Mouse (Mus musculus): ENCODE results near the gene Hist1h4h. TPM values are rescaled to one million over a fixed set of nuclear protein-coding genes. Genes with fewer than 3 reads are reported as not detected.
"Not testable (repeated sequence)": the region's sequence is repeated elsewhere in the genome, so short reads cannot be mapped to it uniquely, and the experiment has no call there.

The Hist1h4h gene
- total and polyA plus RNA-seq, 3 experiments = 9.9 to 5,753 TPM; not detected in 1

- Histone ChIP-seq H3K27ac (ENCODE audit: control insufficient read depth, low read depth, low read length) (peak within 1 kb of the TSS; percentile 100), H3K36me3 (ENCODE audit: control insufficient read depth in 1 of 2, insufficient read depth in 2 of 2, low read length in 2 of 2) (peaks cover 0 to 46% of the 10 kb centered on the region in 2 experiments; a peak in 2 of 4 replicates), H3K9ac (ENCODE audit: control insufficient read depth, low read depth, low read length, poor library complexity, severe bottlenecking) (peak within 1 kb of the TSS; percentile 87), H3K4me3 (ENCODE audit: control insufficient read depth in 1 of 2, insufficient read depth in 1 of 2, low read depth in 2 of 2, low read length in 2 of 2) (peak within 1 kb of the TSS; percentile 0 to 44), H3K4me1 (ENCODE audit: control insufficient read depth in 1 of 2, insufficient read depth in 2 of 2, low read length in 2 of 2) (peaks cover 0 to 14% of the 10 kb centered on the region in 2 experiments; a peak in 2 of 4 replicates)
- peak; percentile 99 for TF ChIP-seq TBP (IDR thresholded peaks at IDR 0.05; ENCODE audit: low read depth, low read length)
- TF ChIP-seq UBTF (IDR thresholded peaks at IDR 0.05; ENCODE audit: borderline replicate concordance, insufficient read depth, low read depth, low read length) = peak; percentile 98
- peak; percentile 97 to 99 for TF ChIP-seq POLR2A (IDR thresholded peaks at IDR 0.05; ENCODE audit: control insufficient read depth in 1 of 2, insufficient read depth in 1 of 2, low read depth in 1 of 2, low read length in 2 of 2, poor library complexity in 1 of 2)
- peak; percentile 21; the same call in 1 of the 2 replicates for TF ChIP-seq TAL1 (IDR thresholded peaks at IDR 0.05; ENCODE audit: low read length)
- TF ChIP-seq POLR2AphosphoS5 (IDR thresholded peaks at IDR 0.05; ENCODE audit: borderline replicate concordance, low read depth, low read length) = peak; percentile 97
- peak; percentile 97 for DNase-seq (ENCODE audit: low read depth, low spot score)
- H3K9me3 ChIP-seq (replicated peaks; ENCODE audit: insufficient read depth, low read length); H3K79me2 ChIP-seq (ENCODE audit: control insufficient read depth, insufficient read depth, low read length, poor library complexity); H3K27me3 ChIP-seq (ENCODE audit: control insufficient read depth in 1 of 2, insufficient read depth in 2 of 2, low read length in 2 of 2): not testable (repeated sequence)
Observed at GRCm38 (mm10) chr13:23551146-23551834, 20.4 kb downstream of the Hist1h4h start, which contains the start of gene Hist1h4f. Gene Hist1h4f (minus strand): TSS chr13:23551648.

DNA sequence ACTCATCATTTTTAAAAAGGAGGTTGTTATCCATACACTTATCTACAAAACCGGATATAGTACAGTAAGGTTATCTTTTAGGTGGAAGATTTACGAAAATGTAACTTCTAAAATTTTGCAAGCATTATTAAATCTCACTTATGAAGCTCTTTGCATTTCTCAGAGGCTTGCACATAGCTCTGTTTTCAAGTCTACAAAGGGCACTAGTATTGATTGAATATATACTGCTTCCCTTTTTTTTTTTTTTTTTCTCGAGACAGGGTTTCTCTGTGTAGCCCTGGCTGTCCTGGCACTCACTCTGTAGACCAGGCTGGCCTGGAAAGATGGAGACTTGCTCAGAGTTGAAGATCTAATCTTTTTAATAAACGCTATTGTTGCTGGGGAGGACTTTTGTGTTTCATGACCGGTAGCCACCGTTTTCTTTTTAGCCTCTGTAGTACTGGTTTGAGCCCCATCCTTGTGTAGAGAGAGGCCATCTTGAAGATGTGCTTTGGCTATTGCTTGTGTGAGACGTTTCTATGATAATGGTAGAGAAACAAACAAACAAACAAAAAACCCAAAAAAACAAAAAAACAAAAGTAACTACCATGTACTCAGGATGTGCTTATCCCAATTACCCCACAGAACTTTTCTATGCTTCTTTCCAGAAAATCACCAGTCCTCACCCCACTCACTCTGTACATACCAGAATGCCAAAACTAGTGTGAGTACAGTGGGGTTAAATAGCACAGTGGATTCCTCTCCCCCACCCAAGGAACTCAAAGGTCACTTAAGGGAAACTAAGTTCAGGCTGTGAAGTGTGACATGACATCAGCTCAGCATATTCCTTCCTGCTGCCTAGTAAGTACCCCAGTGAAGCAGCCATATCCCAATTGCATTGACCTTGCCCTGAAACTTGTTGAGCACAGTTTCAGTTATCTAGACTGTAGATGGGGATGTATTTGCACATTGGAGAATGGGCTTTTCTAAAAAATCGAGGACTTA lies 21.4 kb downstream of the Hist1h4h start:
- Histone ChIP-seq H3K9me3 (replicated peaks; ENCODE audit: insufficient read depth, low read length) (no peaks in the 10 kb centered on the region), H3K9ac (ENCODE audit: control insufficient read depth, low read depth, low read length, poor library complexity, severe bottlenecking) (peak overlapping the region; percentile 85), H3K27me3 (ENCODE audit: control insufficient read depth in 1 of 2, insufficient read depth in 2 of 2, low read length in 2 of 2) (no peaks in the 10 kb centered on the region), H3K27ac (ENCODE audit: control insufficient read depth, low read depth, low read length) (peak overlapping the region; percentile 100), H3K4me1 (ENCODE audit: control insufficient read depth in 1 of 2, insufficient read depth in 2 of 2, low read length in 2 of 2) (peaks cover 0 to 11% of the 10 kb centered on the region in 2 experiments; a peak in 1 of 4 replicates), H3K36me3 (ENCODE audit: control insufficient read depth in 1 of 2, insufficient read depth in 2 of 2, low read length in 2 of 2) (peaks cover 0 to 43% of the 10 kb centered on the region in 2 experiments; a peak in 2 of 4 replicates), H3K79me2 (ENCODE audit: control insufficient read depth, insufficient read depth, low read length, poor library complexity) (peaks cover 3% of the 10 kb centered on the region; the same call in 1 of the 2 replicates), H3K4me3 (ENCODE audit: control insufficient read depth in 1 of 2, insufficient read depth in 1 of 2, low read depth in 2 of 2, low read length in 2 of 2) (peak overlapping the region in 1 of 2 experiments; percentile 35; a peak in 2 of 4 replicates)
- TF ChIP-seq MAX (IDR thresholded peaks at IDR 0.05; ENCODE audit: low read length) = no peak
- no peak for TF ChIP-seq MXI1 (IDR thresholded peaks at IDR 0.05; ENCODE audit: low read depth, low read length)
- no peak for TF ChIP-seq SIN3A (IDR thresholded peaks at IDR 0.05; ENCODE audit: low read length)
- TF ChIP-seq BHLHE40 (IDR thresholded peaks at IDR 0.05; ENCODE audit: borderline replicate concordance, low read depth, low read length) = no peak
- TF ChIP-seq MEF2A (IDR thresholded peaks at IDR 0.05; ENCODE audit: extremely low read depth, insufficient replicate concordance, low read depth, low read length, poor library complexity, severe bottlenecking) = no peak
- TF ChIP-seq EP300 (IDR thresholded peaks at IDR 0.05; ENCODE audit: low read depth in 1 of 2, low read length in 2 of 2) = no peak
- no peak for TF ChIP-seq TCF12 (IDR thresholded peaks at IDR 0.05; ENCODE audit: low read depth, low read length)
- TF ChIP-seq RCOR1 (IDR thresholded peaks at IDR 0.05; ENCODE audit: low read depth, low read length) = no peak
- TF ChIP-seq POLR2A (IDR thresholded peaks at IDR 0.05; ENCODE audit: control insufficient read depth in 1 of 2, insufficient read depth in 1 of 2, low read depth in 1 of 2, low read length in 2 of 2, poor library complexity in 1 of 2) = no peak
- no peak for TF ChIP-seq CTCF (IDR thresholded peaks at IDR 0.05 in 2 of 3, conservative IDR thresholded peaks at IDR 0.05 in 1 of 3; ENCODE audit: control insufficient read depth in 1 of 3, insufficient read depth in 1 of 3, low read depth in 2 of 3, low read length in 3 of 3, poor library complexity in 1 of 3, severe bottlenecking in 1 of 3)
- no peak for TF ChIP-seq MYB (IDR thresholded peaks at IDR 0.05; ENCODE audit: low read depth, low read length)
- TF ChIP-seq MAZ (IDR thresholded peaks at IDR 0.05; ENCODE audit: low read depth, low read length) = no peak
- TF ChIP-seq USF2 (IDR thresholded peaks at IDR 0.05; ENCODE audit: borderline replicate concordance in 1 of 2, insufficient read depth in 1 of 2, low read depth in 1 of 2, low read length in 2 of 2) = no peak
- TF ChIP-seq TBP (IDR thresholded peaks at IDR 0.05; ENCODE audit: low read depth, low read length) = no peak
- no peak for TF ChIP-seq POLR2AphosphoS2 (IDR thresholded peaks at IDR 0.05; ENCODE audit: low read length)
- TF ChIP-seq HCFC1 (IDR thresholded peaks at IDR 0.05; ENCODE audit: low read depth, low read length) = no peak
- TF ChIP-seq POLR2AphosphoS5 (IDR thresholded peaks at IDR 0.05; ENCODE audit: borderline replicate concordance, low read depth, low read length) = no peak
- no peak for TF ChIP-seq USF1 (IDR thresholded peaks at IDR 0.05; ENCODE audit: low read depth, low read length)
- TF ChIP-seq NRF1 (IDR thresholded peaks at IDR 0.05; ENCODE audit: insufficient read depth, low read depth, low read length, poor library complexity, severe bottlenecking) = no peak
- DNase-seq (ENCODE audit: low read depth, low spot score) = peak; percentile 73
